Mouse (Mus musculus) right cerebral cortex, postnatal 36 days (tissue): ENCODE measurements around the gene Stk24.

Experiments used
- DNase-seq, 2 experiments: peaks; one replicate each; pipeline ENCODE4 v3.0.0; 2022; ENCODE audit warnings: low spot score in 2 of 2, mixed read lengths in 1 of 2

Stk24 gene

GRCm38 (mm10) chr14:121263912-121264311 lies 115.9 kb downstream of the Stk24 start:
- no peak for DNase-seq

- DNase-seq: no peak
Measured at GRCm38 (mm10) chr14:121262606-121263005, 117.2 kb downstream of the Stk24 start.

GRCm38 (mm10) chr14:121261229-121261879 lies 118.5 kb downstream of the Stk24 start:
- DNase-seq: no peak

- peak in 1 of 2 experiments; percentile 52 for DNase-seq
Measured at GRCm38 (mm10) chr14:121259789-121260188, 120.0 kb downstream of the Stk24 start.

- DNase-seq: no peak
Measured at GRCm38 (mm10) chr14:121259332-121259731, 120.5 kb downstream of the Stk24 start.

GRCm38 (mm10) chr14:121256896-121257295 lies 122.9 kb downstream of the Stk24 start:
- no peak for DNase-seq

GRCm38 (mm10) chr14:121255469-121255868 lies 124.3 kb downstream of the Stk24 start:
- no peak for DNase-seq

- DNase-seq: no peak
Measured at GRCm38 (mm10) chr14:121254869-121255268, 124.9 kb downstream of the Stk24 start.

- DNase-seq: no peak
Measured at GRCm38 (mm10) chr14:121252542-121252941, 127.3 kb downstream of the Stk24 start.

- DNase-seq: no peak
Measured at GRCm38 (mm10) chr14:121251708-121252107, 128.1 kb downstream of the Stk24 start.

- no peak for DNase-seq
Measured at GRCm38 (mm10) chr14:121251099-121251498, 128.7 kb downstream of the Stk24 start.

GRCm38 (mm10) chr14:121248346-121248745 lies 131.5 kb downstream of the Stk24 start:
- DNase-seq: no peak

GRCm38 (mm10) chr14:121247287-121247686 lies 132.5 kb downstream of the Stk24 start:
- DNase-seq: no peak

- no peak for DNase-seq
Measured at GRCm38 (mm10) chr14:121246048-121246731, 133.6 kb downstream of the Stk24 start.

GRCm38 (mm10) chr14:121244104-121244503 lies 135.7 kb downstream of the Stk24 start:
- DNase-seq: no peak

GRCm38 (mm10) chr14:121239386-121239785 lies 140.4 kb downstream of the Stk24 start:
- DNase-seq: no peak

GRCm38 (mm10) chr14:121238727-121239126 lies 141.1 kb downstream of the Stk24 start:
- DNase-seq: no peak

GRCm38 (mm10) chr14:121236736-121237135 lies 143.1 kb downstream of the Stk24 start:
- no peak for DNase-seq
